In genomic region chr6:145793109-145793593, GRCm38 (mm10) we compare ENCODE assay signal across 9 mouse cellular contexts. TPM values are rescaled to one million over a fixed set of nuclear protein-coding genes. Genes with fewer than 3 reads are reported as not detected.
A peak's percentile ranks its signal among the peaks of the same experiment; 100 is the strongest.
DNase-seq lines count a peak whose midpoint lies in the region; ATAC-seq and TF ChIP-seq lines count a peak whose summit lies in the region.
"Had no signal": no experiment of that assay in that cellular context is flagged by ENCODE, and none has a peak within 500 bp of the region (broad histone marks: within the 10 kb centered on the region; RNA-seq: fewer than 3 reads in every experiment).

No protein-coding gene starts in this region.

- peak overlapping the region; percentile 41; the same call in 1 of the 2 replicates for H3K9ac ChIP-seq in heart, embryonic 13.5 days
- H3K9ac ChIP-seq in kidney, postnatal 0 days (ENCODE audit: low read depth, low read length): no peak overlapping the region
- no peak overlapping the region for H3K9ac ChIP-seq in liver, embryonic 16.5 days (ENCODE audit: low read depth, low read length)
- H3K9ac ChIP-seq: liver, embryonic 15.5 days had no signal

- TF ChIP-seq CTCF in kidney, postnatal 0 days (IDR thresholded peaks at IDR 0.05; ENCODE audit: low read depth): peak; percentile 83

- peaks cover 9% of the 10 kb centered on the region; the same call in 1 of the 2 replicates for H3K36me3 ChIP-seq in heart, embryonic 13.5 days
- H3K36me3 ChIP-seq in kidney, postnatal 0 days (ENCODE audit: insufficient read depth, low read length): no peaks in the 10 kb centered on the region
- no peaks in the 10 kb centered on the region for H3K36me3 ChIP-seq in liver, embryonic 16.5 days (ENCODE audit: control insufficient read depth, insufficient read depth)
- H3K36me3 ChIP-seq: liver, embryonic 15.5 days had no signal

- peaks cover 69% of the 10 kb centered on the region for H3K4me1 ChIP-seq in heart, embryonic 13.5 days
- 0 out of 2 replicates have a peak, but pooled peaks cover 8% of the 10 kb centered on the region for H3K4me1 ChIP-seq in kidney, postnatal 0 days (replicated peaks; ENCODE audit: insufficient read depth, low read length)
- H3K4me1 ChIP-seq in liver, embryonic 16.5 days (ENCODE audit: control insufficient read depth, low read depth, low read length): peaks cover 4% of the 10 kb centered on the region
- H3K4me1 ChIP-seq: liver, embryonic 15.5 days had no signal

- H3K27ac ChIP-seq in heart, embryonic 13.5 days (replicated peaks): peak overlapping the region; percentile 83
- H3K27ac ChIP-seq in kidney, postnatal 0 days: no peak overlapping the region
- no peak overlapping the region for H3K27ac ChIP-seq in liver, embryonic 16.5 days (ENCODE audit: low read length)
- H3K27ac ChIP-seq: liver, embryonic 15.5 days had no signal

- ATAC-seq in cerebellum, adult (ENCODE audit: insufficient number of reproducible peaks, low FRiP score, low TSS enrichment): peak; percentile 72
- no peak for ATAC-seq in heart, embryonic 13.5 days (ENCODE audit: extremely low read depth, insufficient number of reproducible peaks, low FRiP score, low TSS enrichment)
- ATAC-seq in kidney, postnatal 0 days (replicated peaks; ENCODE audit: low FRiP score, low read depth): peak; percentile 45
- ATAC-seq in liver, embryonic 16.5 days (ENCODE audit: low read depth): peak; percentile 56

- 7% methylated on average over 4 of the region's 4 CpGs for WGBS in heart, embryonic 13.5 days
- WGBS in kidney, postnatal 0 days: 17% methylated on average over 4 of the region's 4 CpGs
- WGBS in liver, embryonic 16.5 days (ENCODE audit: insufficient replicate concordance): 10% methylated on average over 4 of the region's 4 CpGs

- no peak overlapping the region for H3K4me2 ChIP-seq in heart, embryonic 13.5 days
- no peak overlapping the region for H3K4me2 ChIP-seq in kidney, postnatal 0 days (ENCODE audit: low read length)
- no peak overlapping the region for H3K4me2 ChIP-seq in liver, embryonic 16.5 days (ENCODE audit: low read depth, low read length)
- H3K4me2 ChIP-seq: liver, embryonic 15.5 days had no signal

- H3K27me3 ChIP-seq in heart, embryonic 13.5 days (replicated peaks): no peaks in the 10 kb centered on the region
- no peaks in the 10 kb centered on the region for H3K27me3 ChIP-seq in kidney, postnatal 0 days (ENCODE audit: insufficient read depth, low read length)
- H3K27me3 ChIP-seq in liver, embryonic 16.5 days (ENCODE audit: control insufficient read depth, insufficient read depth, low read depth, low read length): no peaks in the 10 kb centered on the region
- H3K27me3 ChIP-seq: liver, embryonic 15.5 days had no signal

- no peak overlapping the region for H3K4me3 ChIP-seq in heart, embryonic 13.5 days
- H3K4me3 ChIP-seq in kidney, postnatal 0 days (replicated peaks; ENCODE audit: low read depth, low read length): no peak overlapping the region
- H3K4me3 ChIP-seq in liver, embryonic 16.5 days (ENCODE audit: low read depth, low read length): no peak overlapping the region
- H3K4me3 ChIP-seq: liver, embryonic 15.5 days had no signal

- no peaks in the 10 kb centered on the region for H3K9me3 ChIP-seq in heart, embryonic 13.5 days
- no peaks in the 10 kb centered on the region for H3K9me3 ChIP-seq in kidney, postnatal 0 days (replicated peaks; ENCODE audit: low read length)
- H3K9me3 ChIP-seq in liver, embryonic 16.5 days (replicated peaks; ENCODE audit: control insufficient read depth, low read length): no peaks in the 10 kb centered on the region
- H3K9me3 ChIP-seq: liver, embryonic 15.5 days had no signal

- DNase-seq in cerebellum, adult 11-12 months: no peak
- DNase-seq in R1 (ENCODE audit: low read depth, low spot score): peak; percentile 68
- peak; percentile 82 for DNase-seq in embryo, embryonic 11 days
- peak; percentile 87 for DNase-seq in kidney, postnatal 0 days (ENCODE audit: low spot score)
- peak; percentile 82 for DNase-seq in retina, embryonic 14.5 days (ENCODE audit: low spot score)

RNA-seq across cellular contexts. Expression of gene Rassf8, which starts 46.6 kb away (rescaled TPM):
- polyA plus RNA-seq in heart, embryonic 13.5 days (2015; fragmentation: Nextera tagmentation; extraction: Ambion mirVana): 7.4 and 7.6 TPM in 2 replicates
- polyA plus RNA-seq in kidney, postnatal 0 days (2015; fragmentation: Nextera tagmentation; extraction: Ambion mirVana): 10.3 and 11.0 TPM in 2 replicates
- polyA plus RNA-seq in liver, embryonic 16.5 days (2015; fragmentation: Nextera tagmentation; extraction: Ambion mirVana): 1.1 and 1.6 TPM in 2 replicates
